Mouse (Mus musculus): Measurements from ENCODE around the gene Rnd1. TPM values are rescaled to one million over a fixed set of nuclear protein-coding genes. Genes with fewer than 3 reads are reported as not detected.

Rnd1 gene
- polyA plus RNA-seq, 1 experiment from 2014 or later: 0.95 TPM

GRCm38 (mm10) chr15:98633822-98634470 is 43.3 kb downstream of the Rnd1 start:
- Histone ChIP-seq H3K27ac (peak overlapping the region; percentile 79), H3K9ac (peak overlapping the region; percentile 60), H3K4me3 (peak overlapping the region; percentile 78), H3K9me3 (no peaks in the 10 kb centered on the region), H3K27me3 (peaks cover 39% of the 10 kb centered on the region), H3K4me1 (peaks cover 67% of the 10 kb centered on the region), H3K36me3 (no peaks in the 10 kb centered on the region), H3K4me2 (peak overlapping the region; percentile 90)
- WGBS: under 1% methylated on average over 25 of the region's 25 CpGs
- ATAC-seq (ENCODE audit: insufficient number of reproducible peaks, low FRiP score, low TSS enrichment, low read depth): no peak

- Histone ChIP-seq H3K27ac (no peak overlapping the region), H3K9me3 (no peaks in the 10 kb centered on the region), H3K9ac (no peak overlapping the region), H3K4me2 (peak overlapping the region; percentile 90), H3K27me3 (peaks cover 39% of the 10 kb centered on the region), H3K4me3 (peak overlapping the region; percentile 78), H3K36me3 (no peaks in the 10 kb centered on the region), H3K4me1 (peaks cover 77% of the 10 kb centered on the region)
- 4% methylated on average over 4 of the region's 4 CpGs for WGBS
- no peak for ATAC-seq (ENCODE audit: insufficient number of reproducible peaks, low FRiP score, low TSS enrichment, low read depth)
These were observed 44.3 kb downstream of the Rnd1 start for GRCm38 (mm10) chr15:98632921-98633320.

- ATAC-seq (ENCODE audit: insufficient number of reproducible peaks, low FRiP score, low TSS enrichment, low read depth): peak; percentile 77
- H3K4me1 ChIP-seq: peaks cover 76% of the 10 kb centered on the region
These were observed 45.0 kb downstream of the Rnd1 start for GRCm38 (mm10) chr15:98632107-98632744.

DNA sequence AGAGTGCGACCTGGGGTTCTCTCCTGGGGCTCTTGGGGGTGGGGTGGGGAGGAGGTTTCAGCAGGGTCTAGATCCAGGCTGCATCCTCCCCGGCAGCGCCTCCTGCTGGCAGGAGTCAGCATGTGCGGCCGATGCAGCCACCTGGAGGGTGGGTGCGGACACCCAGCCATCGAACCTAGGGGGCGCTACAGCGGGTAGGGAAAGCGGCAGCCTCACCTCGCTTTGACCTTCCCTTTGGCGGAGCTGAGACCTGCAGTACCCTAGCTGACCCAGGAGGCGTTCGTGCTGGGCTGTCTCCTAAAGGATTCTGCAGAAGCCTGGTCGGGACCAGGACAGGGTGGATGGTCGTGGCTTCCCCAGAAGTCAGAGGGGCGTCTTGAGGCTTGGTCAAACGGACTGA is 45.8 kb downstream of the Rnd1 start:
- under 1% methylated on average over 18 of the region's 18 CpGs for WGBS
- no peak overlapping the region for H3K9ac ChIP-seq
- no peak for ATAC-seq (ENCODE audit: insufficient number of reproducible peaks, low FRiP score, low TSS enrichment, low read depth)
- H3K27me3 ChIP-seq: peaks cover 38% of the 10 kb centered on the region
- H3K4me3 ChIP-seq: peak overlapping the region; percentile 78
- H3K36me3 ChIP-seq: no peaks in the 10 kb centered on the region
- H3K27ac ChIP-seq: peak overlapping the region; percentile 62; the same call in 1 of the 2 replicates
- H3K4me1 ChIP-seq: peaks cover 72% of the 10 kb centered on the region
- no peaks in the 10 kb centered on the region for H3K9me3 ChIP-seq
- H3K4me2 ChIP-seq: peak overlapping the region; percentile 90

More at GRCm38 (mm10) chr15:98632107-98632744, 45.0 kb downstream of the Rnd1 start:
- Histone ChIP-seq H3K27ac (peak overlapping the region; percentile 77), H3K27me3 (peaks cover 39% of the 10 kb centered on the region), H3K36me3 (no peaks in the 10 kb centered on the region), H3K4me3 (peak overlapping the region; percentile 78), H3K9me3 (no peaks in the 10 kb centered on the region), H3K4me2 (peak overlapping the region; percentile 90), H3K9ac (peak overlapping the region; percentile 31; the same call in 1 of the 2 replicates)
- under 1% methylated on average over 24 of the region's 25 CpGs for WGBS

DNA sequence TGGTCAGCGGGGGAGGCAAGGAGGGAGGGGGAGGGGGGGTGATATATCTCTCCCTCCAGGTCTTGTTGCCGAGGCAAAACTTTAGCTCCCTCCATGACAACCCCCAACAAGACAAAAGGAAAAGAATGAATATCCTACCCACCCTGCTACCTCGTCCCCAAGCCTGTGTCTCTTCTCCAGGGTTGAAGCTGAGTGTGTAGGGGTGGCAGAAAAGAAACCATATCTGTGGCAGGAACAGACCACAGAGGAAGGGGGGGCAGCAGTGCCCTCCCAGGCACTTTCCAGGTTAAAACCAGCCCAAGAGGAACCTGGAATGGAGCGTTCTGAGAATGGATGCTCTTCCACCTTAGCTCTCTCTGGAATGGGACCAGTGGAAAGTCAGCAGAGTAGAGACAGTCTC is 46.7 kb downstream of the Rnd1 start, which contains the start of gene Cacnb3:
Gene Cacnb3, plus strand, starts transcription at position 301 of the 400 bp plus-strand sequence.
- Histone ChIP-seq H3K9ac (no peak within 1 kb of the TSS), H3K27me3 (peaks cover 32% of the 10 kb centered on the region), H3K4me3 (peak within 1 kb of the TSS; percentile 78), H3K4me2 (peak within 1 kb of the TSS; percentile 90), H3K27ac (peak within 1 kb of the TSS; percentile 62; the same call in 1 of the 2 replicates), H3K4me1 (peaks cover 68% of the 10 kb centered on the region), H3K9me3 (no peaks in the 10 kb centered on the region), H3K36me3 (no peaks in the 10 kb centered on the region)
- 46% methylated on average over 4 of the region's 4 CpGs for WGBS
- no peak for ATAC-seq (ENCODE audit: insufficient number of reproducible peaks, low FRiP score, low TSS enrichment, low read depth)

DNA sequence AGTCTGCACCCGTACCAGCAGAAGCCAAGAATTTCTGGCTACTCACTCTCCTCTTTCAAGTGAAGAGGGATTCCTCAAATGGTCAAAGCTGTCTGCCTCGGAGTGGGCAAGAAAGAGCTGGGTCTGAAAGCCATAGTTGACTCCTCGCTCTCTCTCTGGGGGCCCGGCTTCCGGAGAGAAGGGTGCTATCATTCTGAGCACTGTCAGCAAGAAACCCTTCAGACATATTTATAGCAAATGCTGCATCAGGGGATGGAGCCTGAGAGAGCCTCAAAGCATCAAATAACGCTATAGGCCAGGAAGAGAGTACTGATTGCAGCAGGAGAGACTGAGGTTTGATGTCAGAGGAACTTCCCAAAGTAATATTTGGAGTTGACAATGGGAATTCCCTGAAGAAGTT is 47.8 kb downstream of the Rnd1 start:
- H3K9ac ChIP-seq: no peak overlapping the region
- ATAC-seq (ENCODE audit: insufficient number of reproducible peaks, low FRiP score, low TSS enrichment, low read depth): no peak
- no peak overlapping the region for H3K4me2 ChIP-seq
- 50% methylated on average over 6 of the region's 6 CpGs for WGBS
- H3K36me3 ChIP-seq: no peaks in the 10 kb centered on the region
- peaks cover 60% of the 10 kb centered on the region for H3K4me1 ChIP-seq
- no peak overlapping the region for H3K27ac ChIP-seq
- no peaks in the 10 kb centered on the region for H3K9me3 ChIP-seq
- H3K27me3 ChIP-seq: peaks cover 32% of the 10 kb centered on the region
- no peak overlapping the region for H3K4me3 ChIP-seq

GRCm38 (mm10) chr15:98628589-98629254 is 48.5 kb downstream of the Rnd1 start:
- Histone ChIP-seq H3K36me3 (no peaks in the 10 kb centered on the region), H3K4me2 (peak overlapping the region; percentile 36), H3K9me3 (no peaks in the 10 kb centered on the region), H3K9ac (no peak overlapping the region), H3K27ac (0 out of 2 replicates have a peak overlapping the region, but pooled peaks have one; percentile 17), H3K4me3 (peak overlapping the region; percentile 8; the same call in 1 of the 2 replicates), H3K27me3 (peaks cover 25% of the 10 kb centered on the region), H3K4me1 (peaks cover 54% of the 10 kb centered on the region)
- WGBS: 9% methylated on average over 20 of the region's 20 CpGs
- ATAC-seq (ENCODE audit: insufficient number of reproducible peaks, low FRiP score, low TSS enrichment, low read depth): no peak

DNA sequence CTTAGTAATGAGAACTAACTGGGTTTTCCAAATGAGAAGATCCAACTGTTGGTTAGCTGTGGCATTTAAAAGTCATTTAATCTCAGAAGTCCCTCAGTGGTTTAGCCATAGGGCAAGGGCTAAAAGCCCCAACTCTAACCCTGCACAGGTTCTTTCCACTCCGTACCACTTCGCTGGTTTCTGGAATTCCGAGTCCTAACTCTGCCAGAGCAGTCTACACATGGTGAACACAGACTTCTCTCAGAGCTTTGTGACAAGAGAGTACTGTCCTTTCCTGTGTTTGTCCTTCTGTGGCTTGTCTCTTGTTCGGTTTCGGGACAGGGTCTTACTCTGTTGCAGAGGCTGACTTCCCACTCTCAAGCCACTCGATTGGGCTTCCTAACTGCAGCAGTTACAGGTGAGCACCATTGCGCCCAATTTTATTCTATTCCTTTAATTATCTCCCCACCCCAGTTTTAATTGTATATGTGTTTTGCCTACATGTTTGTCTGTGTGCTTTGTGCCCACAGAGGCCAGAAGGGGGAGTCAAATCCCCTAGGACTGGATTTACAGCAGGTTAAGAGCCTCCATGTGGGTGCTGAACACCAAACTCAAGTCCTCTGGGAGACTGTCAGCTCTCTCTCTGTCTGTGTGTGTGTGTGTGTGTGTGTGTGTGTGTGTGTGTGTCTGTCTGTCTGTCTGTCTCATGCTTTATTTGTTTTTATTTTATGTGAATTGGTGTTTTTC is 50.6 kb downstream of the Rnd1 start:
- 79% methylated on average over 7 of the region's 7 CpGs for WGBS
- ATAC-seq (ENCODE audit: insufficient number of reproducible peaks, low FRiP score, low TSS enrichment, low read depth): no peak

GRCm38 (mm10) chr15:98626078-98626477 is 51.2 kb downstream of the Rnd1 start:
- no peak overlapping the region for H3K27ac ChIP-seq
- H3K27me3 ChIP-seq: peaks cover 12% of the 10 kb centered on the region
- 20% methylated on average over 8 of the region's 8 CpGs for WGBS
- no peak overlapping the region for H3K4me2 ChIP-seq
- peaks cover 29% of the 10 kb centered on the region for H3K4me1 ChIP-seq
- H3K36me3 ChIP-seq: no peaks in the 10 kb centered on the region
- H3K9ac ChIP-seq: no peak overlapping the region
- H3K9me3 ChIP-seq: no peaks in the 10 kb centered on the region
- no peak overlapping the region for H3K4me3 ChIP-seq
- no peak for ATAC-seq (ENCODE audit: insufficient number of reproducible peaks, low FRiP score, low TSS enrichment, low read depth)

More for the DNA sequence above, 50.6 kb downstream of the Rnd1 start:
- no peak overlapping the region for H3K9ac ChIP-seq
- H3K4me3 ChIP-seq: no peak overlapping the region
- peaks cover 16% of the 10 kb centered on the region for H3K27me3 ChIP-seq
- H3K9me3 ChIP-seq: no peaks in the 10 kb centered on the region
- no peak overlapping the region for H3K27ac ChIP-seq
- peaks cover 35% of the 10 kb centered on the region for H3K4me1 ChIP-seq
- no peak overlapping the region for H3K4me2 ChIP-seq
- H3K36me3 ChIP-seq: no peaks in the 10 kb centered on the region

DNA sequence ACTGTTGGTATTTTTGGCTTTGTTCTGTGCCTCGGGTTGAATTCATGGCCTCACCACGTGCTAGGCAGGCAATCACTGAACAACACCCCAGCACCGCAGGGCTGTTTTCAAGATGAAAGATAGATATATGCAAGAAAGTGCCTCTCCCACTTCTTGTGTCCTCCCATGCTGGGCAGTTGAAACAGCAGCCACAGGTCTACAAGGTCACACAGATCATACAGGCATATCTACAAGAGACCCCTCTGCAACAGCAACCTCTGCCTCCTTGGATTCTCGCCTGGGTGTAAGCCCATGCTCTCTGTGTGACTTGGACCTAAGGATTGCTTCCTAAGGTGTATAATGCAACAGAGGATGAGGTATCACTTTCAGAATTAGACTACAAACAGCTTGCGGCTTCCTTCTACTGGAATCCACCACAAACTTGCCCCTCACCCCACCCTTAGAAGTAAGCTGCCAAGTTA is 53.9 kb downstream of the Rnd1 start:
- 49% methylated on average over 5 of the region's 5 CpGs for WGBS
- Histone ChIP-seq H3K4me2 (no peak overlapping the region), H3K9ac (no peak overlapping the region), H3K4me1 (peaks cover 10% of the 10 kb centered on the region), H3K9me3 (no peaks in the 10 kb centered on the region), H3K4me3 (no peak overlapping the region), H3K27ac (no peak overlapping the region), H3K27me3 (no peaks in the 10 kb centered on the region), H3K36me3 (no peaks in the 10 kb centered on the region)
- ATAC-seq (ENCODE audit: insufficient number of reproducible peaks, low FRiP score, low TSS enrichment, low read depth): no peak

DNA sequence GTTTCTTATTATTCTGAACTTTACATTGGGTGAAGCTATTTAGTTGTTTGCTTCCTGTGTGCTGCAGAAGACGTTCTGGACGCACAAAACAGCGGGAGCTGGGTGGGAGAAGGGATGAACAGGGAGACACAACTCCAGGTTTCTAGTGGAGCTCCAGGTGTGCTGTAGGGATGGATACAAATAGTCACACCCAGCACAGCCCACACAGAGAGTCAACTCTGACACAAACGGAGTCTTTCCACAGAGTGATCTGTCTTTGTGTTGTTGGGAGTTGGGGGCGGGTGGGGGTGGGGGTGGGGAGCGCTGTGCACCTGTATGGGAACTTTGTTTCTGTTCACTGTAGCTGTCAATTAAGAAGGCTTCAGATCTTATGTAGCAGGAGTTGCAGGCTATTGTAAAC is 54.5 kb downstream of the Rnd1 start:
- peaks cover 6% of the 10 kb centered on the region; the same call in 1 of the 2 replicates for H3K4me1 ChIP-seq
- H3K27me3 ChIP-seq: no peaks in the 10 kb centered on the region
- H3K4me3 ChIP-seq: no peak overlapping the region
- no peaks in the 10 kb centered on the region for H3K9me3 ChIP-seq
- H3K27ac ChIP-seq: no peak overlapping the region
- no peaks in the 10 kb centered on the region for H3K36me3 ChIP-seq
- no peak for ATAC-seq (ENCODE audit: insufficient number of reproducible peaks, low FRiP score, low TSS enrichment, low read depth)
- H3K9ac ChIP-seq: no peak overlapping the region
- 22% methylated on average over 6 of the region's 6 CpGs for WGBS
- H3K4me2 ChIP-seq: no peak overlapping the region
